Mouse (Mus musculus): Measurements from ENCODE around the gene Icmt.

Icmt gene

DNA sequence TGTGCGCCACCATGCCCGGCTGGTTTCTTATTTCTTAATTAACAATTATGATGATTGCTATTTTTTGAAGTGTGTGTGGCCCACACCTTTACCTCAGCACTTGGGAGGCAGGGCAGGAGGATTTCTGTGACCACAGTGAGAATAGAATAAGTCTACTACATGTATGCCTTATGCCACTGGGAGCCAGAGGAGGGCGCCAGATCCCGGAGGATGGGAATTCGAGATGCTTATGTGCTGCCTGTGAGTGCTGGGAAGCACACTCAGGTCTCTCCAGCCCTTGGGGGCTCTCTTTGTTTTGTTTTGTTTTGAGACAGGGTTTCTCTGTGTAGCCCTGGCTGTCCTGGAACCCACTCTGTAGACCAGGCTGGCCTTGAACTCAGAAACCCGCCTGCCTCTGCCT is 31.7 kb downstream of the Icmt start:
- Histone ChIP-seq H3K36me3 (ENCODE audit: control insufficient read depth, insufficient read depth, low read length, poor library complexity, severe bottlenecking) (peaks cover 11% of the 10 kb centered on the region), H3K27me3 (ENCODE audit: control insufficient read depth, insufficient read depth, low read length, poor library complexity, severe bottlenecking) (no peaks in the 10 kb centered on the region)
- peak; percentile 63 for DNase-seq (ENCODE audit: low read depth, low spot score)

GRCm38 (mm10) chr4:152332952-152333351 is 35.9 kb downstream of the Icmt start:
- peaks cover 13% of the 10 kb centered on the region for H3K36me3 ChIP-seq (ENCODE audit: control insufficient read depth, insufficient read depth, low read length, poor library complexity, severe bottlenecking)
- no peaks in the 10 kb centered on the region for H3K27me3 ChIP-seq (ENCODE audit: control insufficient read depth, insufficient read depth, low read length, poor library complexity, severe bottlenecking)
- peak; percentile 72 for DNase-seq (ENCODE audit: low read depth, low spot score)

DNA sequence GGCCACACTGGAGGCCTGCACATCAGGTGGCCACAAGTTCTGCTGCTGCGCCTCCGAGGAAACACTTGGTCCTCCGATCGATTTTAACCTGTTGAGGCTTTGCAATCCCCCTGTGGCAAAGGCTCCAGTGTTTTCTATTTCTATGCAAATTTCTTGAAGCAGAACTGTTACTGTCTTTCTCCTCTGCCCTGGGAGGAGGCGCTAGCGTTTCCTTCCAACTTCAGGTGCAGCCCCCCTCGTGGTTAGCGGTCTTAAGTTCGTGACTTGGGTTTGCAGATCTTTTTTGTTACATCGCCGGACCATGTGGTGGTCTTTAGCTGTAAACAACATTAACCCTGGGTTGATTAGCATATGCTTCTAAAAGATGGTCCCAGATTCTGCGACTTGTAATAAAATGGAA is 36.6 kb downstream of the Icmt start:
- Histone ChIP-seq H3K36me3 (ENCODE audit: control insufficient read depth, insufficient read depth, low read length, poor library complexity, severe bottlenecking) (peaks cover 12% of the 10 kb centered on the region), H3K27me3 (ENCODE audit: control insufficient read depth, insufficient read depth, low read length, poor library complexity, severe bottlenecking) (no peaks in the 10 kb centered on the region)
- no peak for DNase-seq (ENCODE audit: low read depth, low spot score)

GRCm38 (mm10) chr4:152337772-152338171 is 40.7 kb downstream of the Icmt start:
- H3K36me3 ChIP-seq (ENCODE audit: control insufficient read depth, insufficient read depth, low read length, poor library complexity, severe bottlenecking), result peaks cover 5% of the 10 kb centered on the region
- no peaks in the 10 kb centered on the region for H3K27me3 ChIP-seq (ENCODE audit: control insufficient read depth, insufficient read depth, low read length, poor library complexity, severe bottlenecking)

DNA sequence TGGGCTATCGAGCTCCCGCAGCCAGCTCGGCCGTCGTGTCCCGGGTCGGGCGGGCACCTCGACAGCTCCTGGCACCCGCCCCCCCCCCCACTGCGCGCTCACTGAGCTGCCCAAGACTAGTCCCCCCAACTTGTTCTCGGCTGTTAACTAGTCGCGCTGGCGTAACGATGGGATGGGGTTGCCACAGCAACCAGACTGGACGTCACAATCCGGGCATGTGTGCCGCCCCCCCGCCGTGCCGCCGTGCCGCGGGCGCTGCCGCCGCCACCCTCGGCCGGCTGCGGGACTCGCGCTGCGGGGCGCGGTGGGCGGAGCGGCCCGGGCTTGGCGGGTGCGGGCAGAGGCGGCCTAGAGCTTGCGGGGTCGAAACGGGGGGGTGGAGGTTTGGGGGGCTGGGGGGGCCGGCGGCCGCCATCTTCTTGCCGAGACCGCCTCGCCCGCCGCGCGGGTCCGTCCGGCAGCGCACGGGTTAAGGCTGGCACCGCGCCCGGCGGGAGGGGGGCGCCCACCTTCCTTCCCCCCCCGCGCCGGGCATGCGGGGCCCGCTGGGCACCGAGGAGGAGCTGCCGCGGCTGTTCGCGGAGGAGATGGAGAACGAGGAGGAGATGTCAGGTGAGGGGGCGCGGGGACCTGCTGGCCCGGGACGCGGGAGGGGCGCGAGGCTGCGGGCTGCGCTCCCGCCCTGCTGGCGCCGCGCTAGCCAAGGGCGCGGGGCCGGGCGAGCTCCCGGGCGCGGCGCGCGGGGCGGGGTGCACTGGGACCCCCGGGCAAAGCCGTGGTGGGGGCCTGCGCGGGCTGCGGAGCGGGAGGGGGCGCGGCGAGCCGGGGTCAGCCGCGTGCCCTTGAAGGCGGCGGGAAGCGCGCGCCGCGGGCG is 41.6 kb downstream of the Icmt start, which contains the start of gene Chd5:
TSS of gene Chd5 (plus strand) at position 233 of the 874 bp plus-strand sequence.
- Histone ChIP-seq H3K36me3 (ENCODE audit: control insufficient read depth, insufficient read depth, low read length, poor library complexity, severe bottlenecking) (peaks cover 3% of the 10 kb centered on the region; the same call in 1 of the 2 replicates), H3K27me3 (ENCODE audit: control insufficient read depth, insufficient read depth, low read length, poor library complexity, severe bottlenecking) (no peaks in the 10 kb centered on the region)
- no peak for DNase-seq (ENCODE audit: low read depth, low spot score)

More at GRCm38 (mm10) chr4:152337772-152338171, 40.7 kb downstream of the Icmt start:
- no peak for DNase-seq (ENCODE audit: low read depth, low spot score)

DNA sequence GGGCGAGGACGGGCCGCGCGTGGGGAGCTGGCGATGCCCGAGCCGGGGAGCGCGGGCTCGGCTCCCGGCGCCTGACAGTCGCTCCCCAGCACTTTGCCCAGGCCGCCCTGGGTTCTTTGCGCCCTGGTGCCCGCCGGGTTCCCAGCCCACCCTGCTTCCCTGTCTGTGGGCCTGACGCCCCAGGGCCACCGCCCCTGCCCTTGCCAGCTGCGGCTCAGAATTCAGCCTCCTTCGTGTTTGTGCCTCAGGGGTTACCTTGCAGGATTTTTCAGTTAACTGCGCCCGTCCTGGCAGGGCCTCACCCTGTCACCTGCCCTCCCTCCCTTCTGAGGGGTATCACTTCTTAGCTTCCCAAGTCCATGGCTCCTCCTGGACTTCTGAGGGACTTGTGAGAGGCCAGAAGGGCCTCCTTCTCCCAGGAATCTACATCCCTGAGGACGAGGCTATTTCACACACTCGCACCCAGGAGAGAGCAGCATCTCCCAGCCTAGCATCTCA is 42.3 kb downstream of the Icmt start:
- H3K36me3 ChIP-seq (ENCODE audit: control insufficient read depth, insufficient read depth, low read length, poor library complexity, severe bottlenecking), result peaks cover 3% of the 10 kb centered on the region; the same call in 1 of the 2 replicates
- no peaks in the 10 kb centered on the region for H3K27me3 ChIP-seq (ENCODE audit: control insufficient read depth, insufficient read depth, low read length, poor library complexity, severe bottlenecking)
- no peak for DNase-seq (ENCODE audit: low read depth, low spot score)

- peaks cover 1% of the 10 kb centered on the region; the same call in 1 of the 2 replicates for H3K36me3 ChIP-seq (ENCODE audit: control insufficient read depth, insufficient read depth, low read length, poor library complexity, severe bottlenecking)
- DNase-seq (ENCODE audit: low read depth, low spot score), result peak; percentile 33
- no peaks in the 10 kb centered on the region for H3K27me3 ChIP-seq (ENCODE audit: control insufficient read depth, insufficient read depth, low read length, poor library complexity, severe bottlenecking)
These were observed 43.7 kb downstream of the Icmt start for GRCm38 (mm10) chr4:152340584-152341284.

DNA sequence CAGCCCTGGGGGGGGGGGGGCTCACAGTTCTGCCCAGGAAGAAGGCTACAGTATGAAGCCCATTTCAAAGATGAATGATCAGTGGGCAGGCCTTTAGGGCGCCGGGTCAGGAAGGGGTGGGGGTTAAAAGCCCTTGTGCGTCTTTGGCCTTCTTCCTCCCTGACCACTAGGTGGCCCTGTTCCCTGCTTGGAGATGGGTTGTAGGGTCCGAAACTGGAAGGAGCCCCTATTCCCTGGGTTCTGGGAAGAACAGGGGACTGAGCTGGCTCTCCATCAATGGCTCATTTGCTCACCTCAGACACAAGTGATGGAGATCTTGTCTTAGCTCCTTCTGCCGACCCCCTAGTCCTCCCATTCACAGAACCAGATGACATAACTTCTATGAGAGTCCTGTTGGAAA is 46.3 kb downstream of the Icmt start:
- Histone ChIP-seq H3K27me3 (ENCODE audit: control insufficient read depth, insufficient read depth, low read length, poor library complexity, severe bottlenecking) (no peaks in the 10 kb centered on the region), H3K36me3 (ENCODE audit: control insufficient read depth, insufficient read depth, low read length, poor library complexity, severe bottlenecking) (no peaks in the 10 kb centered on the region)
- DNase-seq (ENCODE audit: low read depth, low spot score), result peak; percentile 46

GRCm38 (mm10) chr4:152344651-152345050 is 47.6 kb downstream of the Icmt start:
- Histone ChIP-seq H3K27me3 (ENCODE audit: control insufficient read depth, insufficient read depth, low read length, poor library complexity, severe bottlenecking) (no peaks in the 10 kb centered on the region), H3K36me3 (ENCODE audit: control insufficient read depth, insufficient read depth, low read length, poor library complexity, severe bottlenecking) (no peaks in the 10 kb centered on the region)
- DNase-seq (ENCODE audit: low read depth, low spot score), result no peak

DNA sequence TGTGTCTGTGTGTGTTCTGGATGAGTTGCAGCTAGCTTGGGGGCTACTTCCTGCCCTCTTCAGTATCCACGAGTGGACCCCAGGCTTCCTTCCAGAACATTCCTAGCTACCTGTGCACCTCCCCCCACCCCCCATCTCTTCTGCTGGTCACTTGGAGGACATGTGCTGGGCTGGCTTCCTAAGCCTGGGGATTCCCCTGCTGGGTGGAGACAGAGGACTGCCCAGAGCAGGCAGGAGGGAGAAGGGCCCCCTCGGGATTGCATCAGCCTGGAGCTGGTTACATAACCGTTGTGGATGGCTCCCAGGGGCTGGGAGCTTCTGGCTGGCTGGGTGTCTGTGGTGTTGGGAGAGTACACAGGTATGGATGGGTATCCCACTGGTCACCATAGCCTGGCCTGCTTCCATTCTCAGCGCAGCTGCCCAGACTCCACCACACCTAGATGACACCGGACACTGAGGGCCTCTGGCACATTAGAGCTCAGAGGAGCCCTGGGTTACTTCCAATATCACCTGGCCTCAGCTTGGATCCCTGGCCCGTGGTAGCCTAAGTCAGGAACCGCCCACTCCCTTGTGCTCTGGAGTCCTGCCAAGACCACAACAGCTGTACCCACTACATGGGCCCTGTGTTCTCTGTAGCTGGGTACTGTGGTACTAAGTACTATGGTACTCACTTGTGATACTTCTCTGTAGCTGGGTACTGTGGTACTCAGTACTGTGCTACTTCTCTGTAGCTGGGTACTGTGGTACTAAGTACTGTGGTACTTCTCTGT is 48.3 kb downstream of the Icmt start:
- Histone ChIP-seq H3K27me3 (ENCODE audit: control insufficient read depth, insufficient read depth, low read length, poor library complexity, severe bottlenecking) (no peaks in the 10 kb centered on the region), H3K36me3 (ENCODE audit: control insufficient read depth, insufficient read depth, low read length, poor library complexity, severe bottlenecking) (no peaks in the 10 kb centered on the region)
- no peak for DNase-seq (ENCODE audit: low read depth, low spot score)

GRCm38 (mm10) chr4:152349837-152350381 is 52.9 kb downstream of the Icmt start:
- DNase-seq (ENCODE audit: low read depth, low spot score), result peak; percentile 20
- Histone ChIP-seq H3K36me3 (ENCODE audit: control insufficient read depth, insufficient read depth, low read length, poor library complexity, severe bottlenecking) (no peaks in the 10 kb centered on the region), H3K27me3 (ENCODE audit: control insufficient read depth, insufficient read depth, low read length, poor library complexity, severe bottlenecking) (no peaks in the 10 kb centered on the region)

DNA sequence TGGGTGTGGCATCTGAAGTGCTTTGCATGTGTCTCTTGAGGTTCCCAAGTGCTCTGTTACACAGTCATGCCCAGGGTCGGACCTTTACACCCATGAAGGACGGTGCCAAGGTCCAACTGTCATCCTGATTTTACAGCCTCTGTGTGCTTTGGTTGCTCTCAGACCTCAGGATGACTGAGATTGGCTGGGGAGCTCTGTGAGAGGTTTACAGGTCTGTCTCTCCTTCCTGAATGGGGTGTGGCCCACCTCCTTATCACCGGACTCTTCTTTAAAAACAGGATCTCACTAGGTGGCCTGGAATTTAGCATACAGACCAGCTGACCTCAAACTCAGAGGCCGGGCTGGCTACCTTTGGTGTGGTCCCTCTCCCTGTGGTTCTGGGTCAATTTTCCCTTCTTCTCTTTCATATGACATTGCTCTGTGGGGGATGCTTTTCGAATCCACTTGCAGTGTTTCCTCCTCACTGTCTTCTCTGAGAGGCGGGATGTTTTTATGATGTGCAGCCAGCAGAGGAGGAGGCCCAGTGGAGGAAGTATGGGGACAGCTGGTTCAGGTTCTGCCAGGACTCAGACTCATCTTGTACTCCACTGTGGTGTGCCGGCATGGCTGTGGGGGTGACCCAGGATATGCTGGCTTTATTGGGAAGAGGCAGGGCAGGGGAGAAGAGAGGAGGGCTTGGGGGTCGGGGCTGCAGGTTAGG is 53.8 kb downstream of the Icmt start:
- no peaks in the 10 kb centered on the region for H3K36me3 ChIP-seq (ENCODE audit: control insufficient read depth, insufficient read depth, low read length, poor library complexity, severe bottlenecking)
- DNase-seq (ENCODE audit: low read depth, low spot score), result no peak
- no peaks in the 10 kb centered on the region for H3K27me3 ChIP-seq (ENCODE audit: control insufficient read depth, insufficient read depth, low read length, poor library complexity, severe bottlenecking)

DNA sequence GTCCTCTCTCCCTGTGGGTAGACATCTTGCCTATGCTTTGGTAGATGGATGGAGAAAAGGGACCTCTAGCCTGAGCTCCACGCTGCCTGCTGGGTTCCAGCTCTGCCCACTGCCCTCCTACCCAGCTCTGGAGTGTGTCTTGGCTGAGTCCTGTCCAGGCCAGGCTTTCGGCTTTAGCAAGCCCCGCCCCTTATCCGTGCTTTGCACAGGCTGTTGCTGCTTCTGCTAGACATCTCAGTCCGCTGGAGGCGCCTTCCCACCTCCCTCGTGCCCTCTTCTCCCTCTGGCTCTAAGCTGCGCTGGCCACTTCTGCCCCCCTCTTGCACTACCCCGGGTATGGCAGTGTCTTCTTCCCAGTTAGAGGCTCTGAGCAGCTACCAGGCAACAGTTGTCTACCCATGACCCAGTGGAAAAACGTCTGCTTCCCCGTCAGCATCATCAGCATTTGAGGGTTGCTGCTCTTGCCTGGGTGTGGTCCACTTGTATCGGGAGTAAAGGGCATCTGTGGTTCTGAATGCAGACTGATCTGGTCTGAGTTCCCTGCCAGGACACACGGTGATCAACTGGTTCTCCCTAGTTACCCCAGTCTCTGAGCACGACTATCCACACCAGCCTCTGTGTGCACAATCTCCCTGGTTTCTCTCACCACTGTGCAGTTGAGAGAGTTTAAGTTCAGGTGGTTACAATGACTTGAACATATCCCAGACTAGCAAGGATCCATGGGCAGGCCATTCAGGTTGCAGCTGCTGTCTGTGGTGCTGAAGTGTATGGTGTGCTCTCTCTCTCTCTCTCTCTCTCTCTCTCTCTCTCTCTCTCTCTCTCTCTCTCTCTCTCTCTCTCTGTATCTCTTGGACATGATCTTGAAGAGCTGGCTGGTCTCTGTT is 54.6 kb downstream of the Icmt start:
- no peaks in the 10 kb centered on the region for H3K36me3 ChIP-seq (ENCODE audit: control insufficient read depth, insufficient read depth, low read length, poor library complexity, severe bottlenecking)
- H3K27me3 ChIP-seq (ENCODE audit: control insufficient read depth, insufficient read depth, low read length, poor library complexity, severe bottlenecking), result no peaks in the 10 kb centered on the region
- DNase-seq (ENCODE audit: low read depth, low spot score), result no peak

Data from splenic B cell, adult 2 months (primary cell).